Mouse (Mus musculus) heart, postnatal 14 days (tissue): ENCODE measurements at regions not wholly inside any gene's neighbourhood (a gene's known extent, or its start where the extent isn't known, plus 50 kb on each side); places are given as distances from the start of the nearest gene placed in this dataset.
"Not testable (repeated sequence)": the region's sequence is repeated elsewhere in the genome, so short reads cannot be mapped to it uniquely, and the experiment has no call there.

Experiments used
- DNase-seq, 2 experiments: peaks; one replicate each; pipeline ENCODE4 v3.0.0; 2021 to 2022
- intact Hi-C: fragments of 180-260 bp; cut with DNase I; formaldehyde crosslinking; loops from one replicate; pipeline ENCODE4 v1.15.1; 2025

DNA sequence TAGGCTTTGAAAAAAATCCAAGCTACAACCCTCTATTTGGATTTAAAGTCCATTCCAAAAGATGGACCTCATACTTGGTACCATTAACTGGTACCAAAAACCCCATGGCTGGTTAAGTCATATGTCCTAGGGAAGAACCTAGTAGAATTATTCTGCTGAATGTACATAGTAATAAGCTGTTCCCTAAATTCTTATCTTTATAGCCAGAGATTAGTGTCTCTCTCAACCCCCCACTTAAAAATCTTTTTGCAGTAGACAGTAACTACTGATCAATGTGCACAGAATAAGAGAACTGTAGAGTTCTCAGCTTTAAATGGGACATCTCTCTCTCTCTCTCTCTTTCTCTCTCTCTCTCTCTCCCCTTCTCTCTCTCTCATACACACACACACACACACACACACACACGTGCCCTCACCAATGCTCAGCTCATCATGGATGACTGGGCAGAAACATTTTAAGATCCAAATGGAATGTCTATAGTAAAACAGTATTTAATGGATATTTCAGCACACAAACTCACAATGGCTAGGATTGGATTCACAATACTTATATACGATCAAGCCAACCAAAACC lies 640.2 kb upstream of the Slc8a1 start:
- intact Hi-C loops, result no loop called here
- DNase-seq, result no peak

DNA sequence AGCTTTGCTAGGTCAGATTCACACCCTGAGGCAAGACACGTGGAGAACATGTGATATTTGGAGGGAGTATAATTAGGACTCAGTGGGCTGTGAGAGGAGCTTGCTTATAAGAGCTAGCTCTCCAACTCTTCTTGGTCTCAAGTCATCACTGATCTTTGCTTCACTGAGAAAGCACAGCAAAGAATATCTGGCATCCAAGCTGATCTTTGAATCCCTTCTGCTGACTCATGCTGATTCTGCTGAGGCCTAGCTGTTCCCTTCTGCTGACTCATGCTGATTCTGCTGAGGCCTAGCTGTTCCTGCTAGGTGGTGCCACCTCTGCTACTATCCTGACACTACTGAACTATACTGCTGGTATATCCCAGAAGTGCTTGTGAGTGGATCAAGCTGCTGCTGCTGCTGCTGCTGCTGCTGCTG lies 639.0 kb upstream of the Slc8a1 start:
- DNase-seq, result no peak
- intact Hi-C loops, result no loop called here

DNA sequence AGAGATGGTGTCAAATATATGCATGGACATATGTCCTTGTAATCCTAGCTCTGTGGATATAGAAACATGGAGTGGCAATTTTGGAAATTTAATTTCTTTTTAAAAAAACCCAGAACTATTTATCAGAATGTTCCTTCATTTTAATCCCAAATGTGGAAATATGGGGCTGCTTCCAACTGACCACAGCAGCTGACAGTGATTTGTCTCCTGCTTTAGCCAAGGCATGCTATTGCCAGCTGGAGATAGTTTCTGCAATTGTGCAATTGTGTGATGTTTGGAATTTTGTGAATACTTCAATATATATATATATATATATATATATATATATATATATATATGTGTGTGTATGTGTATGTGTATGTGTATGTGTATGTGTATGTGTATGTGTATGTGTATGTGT lies 629.7 kb upstream of the Slc8a1 start:
- DNase-seq, result no peak
- intact Hi-C loops, result no loop called here

DNA sequence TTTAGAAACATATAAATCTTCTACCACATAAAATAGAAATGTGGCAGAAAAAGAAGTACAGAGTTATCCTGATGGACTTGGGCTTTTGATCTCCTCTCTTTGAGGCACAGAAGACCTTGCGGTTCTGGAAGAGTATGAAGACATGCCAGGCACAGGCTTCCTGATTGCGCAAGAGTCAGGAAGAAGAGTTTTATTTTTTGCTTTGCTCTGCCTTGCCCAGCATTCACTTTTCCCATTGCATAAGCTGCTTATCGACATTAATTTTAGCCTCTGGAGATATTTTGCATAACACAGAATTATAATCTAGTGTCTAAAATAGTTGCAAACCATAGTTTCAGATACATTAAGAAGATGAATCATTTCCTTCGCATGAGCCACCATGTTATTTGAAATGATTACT lies 627.8 kb upstream of the Slc8a1 start:
- no peak for DNase-seq
- intact Hi-C loops, result no loop called here

DNA sequence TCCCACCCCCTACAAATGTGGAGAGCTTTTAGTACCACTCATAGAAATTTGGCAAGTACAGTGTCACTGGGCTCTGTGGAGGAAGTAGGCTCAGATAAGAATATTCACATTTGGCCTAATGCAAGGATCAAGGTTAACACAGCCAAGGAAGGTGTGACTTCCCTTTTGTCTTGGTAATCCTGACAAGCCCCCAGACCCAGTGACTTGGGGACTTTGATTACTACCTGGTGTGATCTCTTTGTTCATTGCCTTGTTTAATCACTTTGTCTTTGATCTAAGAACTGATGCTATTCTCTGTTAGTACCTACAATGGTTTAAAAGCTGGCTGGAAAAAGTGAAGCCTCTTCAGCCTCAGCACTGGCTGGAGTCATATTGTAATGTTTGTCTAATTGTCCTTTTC lies 610.5 kb upstream of the Slc8a1 start:
- no peak for DNase-seq
- intact Hi-C loops, result no loop called here

DNA sequence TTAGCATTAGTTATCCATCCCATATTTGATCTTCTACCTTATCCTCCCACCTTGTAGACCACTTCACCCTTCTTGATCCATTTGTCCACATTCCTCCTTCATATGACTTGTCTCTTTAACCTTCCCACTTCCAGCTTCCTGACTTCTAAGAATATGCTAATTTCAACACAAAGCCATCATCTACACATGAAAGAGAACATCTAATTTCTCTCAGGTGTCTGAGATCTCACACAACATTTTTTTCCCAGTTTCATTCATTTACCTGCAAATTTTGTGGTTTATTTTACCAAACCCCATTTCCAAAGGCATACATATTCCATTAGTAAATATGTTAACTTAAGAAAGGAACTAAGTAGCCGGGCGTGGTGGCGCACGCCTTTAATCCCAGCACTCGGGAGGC lies 593.3 kb upstream of the Slc8a1 start:
- intact Hi-C loops, result no loop called here
- no peak for DNase-seq

DNA sequence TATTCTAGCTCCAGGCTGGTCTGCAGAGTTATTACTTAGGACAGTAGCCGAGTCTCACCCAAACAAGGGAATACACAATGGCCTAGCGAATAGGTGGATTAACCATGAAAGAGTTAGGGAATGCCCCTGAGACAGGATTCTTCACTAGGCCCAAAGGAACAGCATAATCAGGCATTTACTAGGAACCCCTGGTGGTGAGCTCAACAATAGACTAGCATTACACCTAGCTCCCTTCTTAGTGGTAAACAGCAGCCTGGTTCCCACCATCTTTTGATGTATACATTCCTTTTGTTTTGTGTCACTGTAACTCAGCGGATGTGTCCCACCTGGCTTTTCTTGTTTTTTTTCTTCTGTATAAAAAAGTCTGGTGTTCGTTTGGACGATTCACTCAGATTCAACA lies 574.0 kb upstream of the Slc8a1 start:
- DNase-seq, result no peak

DNA sequence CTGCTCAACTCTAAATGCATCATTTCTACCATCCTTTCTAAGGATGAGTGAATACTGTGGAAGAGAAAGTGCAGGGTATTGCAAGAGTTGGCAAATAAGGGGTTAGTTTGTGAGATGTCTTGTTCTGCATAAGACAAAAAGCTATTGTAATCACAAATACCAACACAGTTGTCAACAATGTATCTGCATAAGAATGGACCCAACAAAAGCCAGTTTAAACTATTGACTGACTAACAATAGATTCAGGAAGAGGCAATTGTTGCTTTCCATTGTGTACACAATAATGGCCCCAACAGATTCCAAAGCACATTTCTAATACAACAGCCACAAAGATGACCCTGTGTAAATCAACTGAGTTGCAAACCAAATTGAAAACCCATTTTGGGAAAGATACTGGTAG lies 568.2 kb upstream of the Slc8a1 start:
- intact Hi-C loops, result no loop called here
- DNase-seq, result no peak

More for the DNA sequence above, 574.0 kb upstream of the Slc8a1 start:
- intact Hi-C loops, result no loop called here

DNA sequence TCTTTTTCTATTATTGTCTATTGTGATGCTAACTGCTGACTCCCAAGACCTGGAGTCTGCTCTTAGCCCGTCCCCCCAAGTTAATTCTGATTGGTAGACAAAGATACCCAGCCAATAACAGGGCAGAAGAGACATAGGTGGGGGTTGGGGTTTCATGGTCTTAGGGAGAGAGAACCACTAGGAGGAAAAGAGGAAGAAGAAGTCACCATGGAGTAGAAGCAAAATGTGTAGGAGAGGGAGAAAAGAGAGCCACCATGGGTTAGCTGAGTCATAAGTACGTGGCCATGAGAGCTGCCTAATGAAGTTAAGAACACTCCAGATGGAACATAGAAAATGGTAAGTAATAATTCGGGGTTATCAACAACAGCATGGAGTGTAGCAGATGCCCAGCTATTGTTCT lies 539.6 kb upstream of the Slc8a1 start:
- no peak for DNase-seq
- intact Hi-C loops, result no loop called here

DNA sequence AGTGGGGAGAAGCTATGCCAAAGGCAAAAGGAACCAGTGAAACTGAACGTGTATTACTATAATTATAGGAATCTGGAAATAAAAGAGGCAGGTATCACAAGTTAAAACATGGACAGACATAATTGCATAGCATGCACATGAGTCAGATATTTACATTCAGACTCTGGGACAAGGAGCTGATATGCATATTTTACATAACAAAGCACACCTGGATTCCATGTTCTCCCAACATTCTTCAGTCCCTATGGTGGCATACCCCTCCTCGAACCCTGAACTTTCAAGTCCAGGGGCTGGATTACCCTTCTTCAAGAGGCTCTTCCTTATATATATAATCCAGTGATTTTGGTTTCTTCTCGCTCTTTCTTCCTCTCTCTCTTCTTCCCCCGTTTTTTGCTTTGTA lies 535.8 kb upstream of the Slc8a1 start:
- intact Hi-C loops, result no loop called here
- DNase-seq, result no peak

DNA sequence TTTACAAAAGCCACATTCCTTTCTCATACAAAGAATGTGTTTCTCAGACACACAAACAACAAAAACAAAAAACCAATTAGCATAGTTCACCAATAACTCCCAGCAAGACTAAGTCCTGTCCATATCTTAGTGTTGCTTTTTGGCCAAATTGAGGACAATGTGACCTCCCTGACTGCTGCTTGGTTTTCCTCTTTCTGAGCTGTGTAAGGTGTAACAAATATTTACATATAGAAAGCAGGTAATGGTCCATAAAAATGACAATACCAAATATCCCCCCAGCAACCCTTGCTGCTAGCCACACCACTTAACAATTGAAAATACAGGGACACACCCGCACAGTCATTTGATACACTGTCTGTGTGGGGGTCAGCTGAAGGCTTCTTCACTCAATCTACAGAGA lies 534.7 kb upstream of the Slc8a1 start:
- DNase-seq, result no peak
- intact Hi-C loops, result no loop called here

DNA sequence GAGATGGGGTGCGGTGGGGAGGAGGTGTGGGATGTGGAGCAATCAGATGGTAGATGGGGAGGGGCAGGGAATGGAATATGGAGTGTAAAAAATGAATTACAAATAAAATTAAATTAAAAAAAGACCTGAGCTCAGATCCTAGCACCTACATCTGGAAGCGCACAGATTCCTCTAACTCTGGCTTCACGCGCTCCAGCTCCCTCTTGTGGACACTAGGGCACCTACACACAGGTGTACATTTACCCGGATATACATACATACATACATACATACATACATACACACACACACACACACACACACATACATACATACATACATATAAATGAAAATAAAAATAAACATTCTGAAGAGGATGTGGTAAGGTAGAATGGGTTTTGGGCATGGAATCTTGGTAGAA lies 528.7 kb upstream of the Slc8a1 start:
- DNase-seq, intact Hi-C loops: not testable (repeated sequence)

DNA sequence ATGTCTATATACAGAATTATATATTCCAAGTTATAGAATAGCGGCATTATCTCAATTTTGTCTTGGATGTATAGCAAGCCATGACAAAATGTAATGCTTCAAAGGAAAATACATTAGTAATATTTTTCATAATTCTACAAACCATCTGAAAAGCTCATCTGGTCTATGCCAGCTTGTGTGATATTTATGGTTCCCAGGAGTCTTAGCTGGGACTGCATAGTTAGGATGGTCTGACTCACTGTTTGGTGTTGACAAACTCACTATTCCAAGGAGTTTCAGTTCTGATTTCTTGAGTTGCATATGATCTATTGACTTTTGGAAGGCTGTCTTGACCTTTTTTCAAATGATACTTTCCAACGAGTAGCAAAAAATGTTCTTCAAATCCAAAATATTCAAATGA lies 514.2 kb upstream of the Slc8a1 start:
- DNase-seq, result no peak
- intact Hi-C loops, result no loop called here

DNA sequence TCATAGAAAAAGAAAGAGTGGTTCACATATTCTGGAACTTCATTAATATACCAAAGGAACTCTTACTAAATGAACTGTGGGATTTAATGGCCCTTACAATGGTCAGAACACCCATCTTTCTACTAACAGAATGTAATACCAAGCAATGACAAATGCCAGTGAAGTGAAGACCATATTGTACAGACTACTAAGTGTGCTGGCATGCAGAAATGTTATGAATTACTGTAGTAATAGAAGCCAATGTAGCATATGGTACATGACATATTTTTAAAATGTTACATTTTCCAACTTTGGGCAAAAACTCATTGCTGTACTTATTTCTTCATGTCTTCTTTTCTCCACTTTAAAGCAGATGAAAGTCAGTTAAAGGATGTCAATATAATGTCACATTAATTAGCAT lies 513.7 kb upstream of the Slc8a1 start:
- DNase-seq, result no peak
- intact Hi-C loops, result no loop called here

DNA sequence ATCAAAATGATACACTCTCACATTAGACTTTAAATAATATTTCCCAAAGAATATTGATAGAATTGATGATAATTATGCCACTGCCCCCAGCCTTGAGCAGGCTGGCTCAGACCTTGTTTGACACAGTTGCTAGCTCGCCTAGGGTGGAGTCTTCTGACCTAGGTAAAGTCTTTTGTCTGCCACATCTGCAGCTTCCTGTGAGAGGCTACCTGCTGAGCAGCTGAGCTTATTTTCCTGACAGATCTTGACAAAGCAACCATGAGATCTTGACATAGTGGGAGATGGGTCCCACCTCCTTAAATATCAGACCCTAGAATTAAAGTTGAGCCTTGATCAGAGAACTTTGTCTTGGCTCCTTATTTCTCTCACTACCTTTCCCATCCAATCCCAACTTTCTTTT lies 500.2 kb upstream of the Slc8a1 start:
- intact Hi-C loops, result no loop called here
- DNase-seq, result no peak

DNA sequence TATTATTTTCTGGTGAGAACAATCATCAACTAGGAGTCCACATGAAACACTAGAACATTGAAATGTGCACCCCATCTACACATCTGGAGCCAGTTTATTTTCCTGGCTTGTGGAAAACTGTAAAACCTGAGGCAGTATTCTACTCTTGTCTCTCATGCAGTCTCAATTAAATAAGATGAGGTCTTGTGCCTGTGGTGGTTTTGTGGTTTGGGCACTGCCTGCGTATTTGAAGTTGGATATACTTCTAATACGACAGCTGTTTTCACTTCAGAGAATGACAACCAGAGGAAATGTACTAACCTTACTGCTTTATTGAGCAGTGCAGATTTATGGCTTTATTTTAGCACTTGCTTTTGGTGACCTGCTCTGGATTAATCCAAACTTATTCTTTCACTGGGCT lies 499.3 kb upstream of the Slc8a1 start:
- no peak for DNase-seq
- intact Hi-C loops, result no loop called here

DNA sequence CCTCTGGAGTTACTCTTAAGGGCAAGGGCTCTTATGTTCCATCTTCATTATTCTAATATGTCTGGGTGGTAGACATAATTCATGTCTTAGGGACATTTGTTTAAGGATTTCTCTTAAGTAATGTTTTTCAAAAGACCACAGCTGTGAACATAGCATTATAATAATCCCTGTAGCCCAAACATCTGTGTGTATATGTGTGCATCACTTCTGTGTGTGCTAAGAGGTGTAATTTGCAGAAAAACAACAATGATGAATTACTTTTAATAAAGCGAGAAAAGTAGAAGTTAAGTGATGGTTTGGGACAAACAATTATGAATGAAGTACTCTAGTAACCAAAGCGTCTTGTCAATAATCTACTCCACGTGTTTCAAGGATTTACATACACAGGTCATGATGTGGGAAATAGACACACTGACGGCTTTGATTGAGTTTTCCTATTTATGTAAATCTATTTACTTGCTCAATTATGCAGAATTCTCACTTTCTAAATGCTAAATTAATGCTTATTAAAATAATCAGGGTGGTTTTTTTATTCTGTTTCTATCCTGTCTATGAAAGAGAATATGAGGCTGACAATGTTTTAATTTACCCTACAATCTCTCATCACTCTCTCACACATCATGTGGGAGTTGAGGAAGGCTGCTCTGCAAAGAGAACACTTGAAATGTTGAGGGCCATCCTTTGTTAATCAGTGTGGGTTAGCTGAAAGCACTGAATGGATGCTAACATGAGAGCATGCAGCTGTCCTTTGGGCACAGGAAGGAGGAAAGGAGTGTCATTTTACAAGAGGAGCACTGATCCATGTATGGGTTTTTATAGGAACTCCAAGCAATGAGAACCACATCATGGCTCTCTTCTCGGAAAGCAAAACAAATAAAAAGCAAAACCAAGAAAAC lies 477.8 kb upstream of the Slc8a1 start:
- intact Hi-C loops, result no loop called here
- DNase-seq, result no peak

DNA sequence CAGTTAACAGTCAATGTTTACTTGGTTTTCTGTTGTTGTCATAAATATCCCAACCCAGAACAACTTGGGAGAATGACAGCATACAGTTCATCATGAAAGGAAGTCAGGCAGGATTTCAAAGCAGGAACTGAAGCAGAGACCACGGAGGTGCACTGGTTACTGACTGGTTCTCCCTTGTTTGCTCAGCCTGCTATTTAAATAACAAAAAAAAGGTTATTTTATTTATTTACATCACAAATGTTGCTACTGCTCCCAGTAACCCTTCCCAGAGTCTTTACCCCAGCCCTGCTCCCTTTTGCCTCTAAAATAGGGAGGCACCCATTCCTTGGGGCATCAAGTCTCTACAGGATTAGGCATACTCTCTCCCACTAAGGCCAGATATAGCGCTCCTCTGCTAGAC lies 461.8 kb upstream of the Slc8a1 start:
- no peak for DNase-seq
- intact Hi-C loops, result no loop called here

DNA sequence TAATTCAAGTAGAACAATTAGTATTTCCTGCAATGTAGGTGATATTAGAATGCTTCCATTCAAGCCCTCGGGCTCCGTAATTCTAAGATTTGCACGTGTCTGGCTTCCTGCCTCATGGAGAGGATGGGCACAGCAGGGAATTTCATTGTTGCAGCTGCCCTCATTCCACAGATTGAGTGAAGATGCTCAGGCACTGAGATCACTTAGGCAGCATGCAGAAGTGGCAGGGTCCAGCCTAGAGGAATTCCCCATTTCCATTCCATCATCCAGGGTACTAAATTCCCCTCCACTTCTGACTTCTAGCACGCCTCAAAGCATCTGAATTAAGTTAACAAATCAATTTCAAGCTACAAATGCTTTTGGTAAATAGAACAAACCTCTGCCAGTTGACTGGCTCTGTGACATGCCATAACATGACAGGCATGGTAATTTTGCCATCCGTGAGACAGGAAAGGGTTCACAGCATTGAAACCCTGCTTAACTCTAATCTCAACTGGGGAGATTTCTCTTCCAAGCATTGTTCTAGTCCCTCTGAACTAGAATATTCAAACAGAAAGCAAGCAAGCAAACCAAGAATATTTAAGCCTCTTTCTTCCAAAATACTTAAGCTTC lies 461.0 kb upstream of the Slc8a1 start:
- intact Hi-C loops, result no loop called here
- DNase-seq, result no peak

DNA sequence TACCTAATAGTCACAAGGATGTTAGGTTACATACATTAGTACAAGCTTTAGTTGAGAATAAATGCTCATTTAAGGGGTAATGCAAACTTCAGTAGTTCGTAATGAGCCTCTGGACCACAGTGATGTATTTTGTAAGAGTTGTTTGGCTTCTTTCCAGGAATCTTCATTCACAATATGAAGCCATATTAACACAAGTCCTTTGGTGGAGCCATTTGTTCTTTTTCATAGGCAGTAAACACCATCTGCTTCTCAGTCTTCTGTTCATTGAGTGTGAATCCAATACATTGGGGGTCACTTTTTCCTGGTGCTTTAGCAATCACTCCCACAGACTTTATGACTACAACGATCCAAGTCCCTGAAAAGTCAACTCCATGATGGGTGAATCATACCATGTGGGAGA lies 446.1 kb upstream of the Slc8a1 start:
- DNase-seq, result no peak
- intact Hi-C loops, result no loop called here

DNA sequence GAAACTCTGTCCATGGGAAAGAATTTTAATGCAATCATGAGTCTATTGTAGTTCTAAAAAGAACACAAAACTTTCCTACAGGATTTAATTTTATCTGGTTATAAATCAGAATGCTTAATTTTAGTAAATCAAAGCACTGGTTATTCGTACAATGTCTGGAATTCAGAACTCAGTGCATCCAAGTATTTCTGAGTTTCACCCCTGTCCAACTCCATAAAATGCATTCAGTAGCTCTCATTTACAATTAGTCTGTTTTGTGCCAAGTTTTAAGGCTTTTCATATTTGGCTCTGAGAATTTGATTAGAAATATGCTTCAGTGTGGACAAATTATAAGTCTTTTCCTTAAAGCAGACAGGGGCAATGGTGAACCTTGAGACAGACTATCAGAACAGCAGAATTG lies 433.0 kb upstream of the Slc8a1 start:
- DNase-seq, result no peak
- intact Hi-C loops, result no loop called here

DNA sequence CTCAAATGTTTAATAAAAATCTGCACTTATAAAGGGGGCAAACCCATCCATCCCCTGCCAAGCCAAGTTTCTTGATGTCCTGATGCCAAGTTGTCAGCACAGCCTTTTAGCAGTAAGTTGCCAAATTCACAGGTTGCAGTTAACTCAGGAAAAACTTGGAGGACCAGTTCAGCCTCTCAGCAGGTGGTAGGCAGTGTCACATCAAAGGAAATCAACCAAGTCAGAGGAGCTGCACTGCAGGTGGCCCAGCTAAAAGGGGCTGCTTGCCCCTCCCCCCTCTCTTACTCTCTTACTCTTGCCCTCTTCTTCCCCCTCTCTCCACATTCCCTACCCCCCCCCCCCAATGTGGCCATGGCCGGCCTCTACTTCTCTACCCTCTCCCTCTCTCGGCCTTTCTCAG lies 415.3 kb upstream of the Slc8a1 start:
- intact Hi-C loops, result no loop called here
- no peak for DNase-seq
